Mouse (Mus musculus) right cerebral cortex, adult 18-20 months (tissue): Measurements from ENCODE around the gene Dnajb11.

ENCODE experiments used
- DNase-seq: peaks from one replicate; pipeline ENCODE4 v3.0.0; 2022; ENCODE audit warnings: mixed read lengths

Dnajb11 gene

DNA sequence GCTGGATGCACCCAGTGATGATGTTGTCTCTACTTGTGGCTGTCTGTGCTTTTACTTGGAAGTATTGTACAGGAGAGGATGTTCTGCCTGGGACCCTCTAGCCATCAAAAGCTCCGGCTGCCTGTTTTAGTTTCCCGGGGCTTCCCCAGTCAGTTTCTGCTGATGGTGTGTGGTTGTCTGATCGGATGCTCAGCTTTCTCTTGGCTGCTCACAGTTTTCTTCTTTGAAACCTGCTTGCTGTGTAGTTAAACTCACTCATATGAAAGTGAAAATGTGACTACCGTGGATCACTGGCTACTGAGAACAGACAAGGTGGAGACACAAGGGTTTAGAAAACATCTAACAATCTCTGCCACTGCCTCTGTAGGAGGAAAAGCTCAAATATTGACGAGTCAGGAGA lies 25.8 kb downstream of the Dnajb11 start:
- DNase-seq: no peak

DNA sequence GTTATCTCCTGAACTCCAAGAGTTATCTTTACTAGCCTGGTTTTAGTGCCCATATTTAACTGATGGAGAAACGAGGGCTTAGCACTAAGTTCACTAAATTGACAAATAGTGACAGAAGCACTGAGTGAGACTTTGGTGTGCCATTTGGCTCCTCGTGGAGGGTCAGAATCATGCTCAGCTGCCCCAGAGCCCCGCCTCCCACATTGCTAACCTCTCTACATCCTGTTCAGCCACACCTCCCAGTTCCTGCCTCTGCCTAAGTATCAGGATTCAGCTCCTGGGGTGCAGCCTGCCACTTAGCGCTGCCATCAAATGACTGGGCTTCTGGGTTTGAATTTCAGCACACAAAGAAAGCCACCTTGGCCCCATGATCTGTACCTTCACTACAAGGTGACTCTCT lies 27.7 kb downstream of the Dnajb11 start:
- no peak for DNase-seq

DNA sequence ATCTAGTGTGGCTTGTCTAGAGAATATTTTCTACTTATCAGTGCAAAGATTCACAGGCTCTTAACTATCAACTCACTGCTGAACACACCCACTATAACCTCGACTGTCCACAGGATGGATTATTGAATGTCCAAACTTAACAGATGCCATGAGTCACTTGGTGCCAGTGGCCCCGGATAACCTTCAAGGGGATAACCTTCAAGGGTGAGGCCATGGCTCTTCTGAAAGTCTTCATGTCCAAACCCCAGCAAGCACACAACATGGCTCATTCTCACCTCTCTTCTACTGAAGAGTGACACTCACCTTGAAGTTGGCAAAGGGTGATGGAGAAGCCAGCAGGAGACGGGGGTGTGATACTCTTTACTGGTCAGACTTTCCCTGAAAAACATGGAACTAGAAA lies 29.1 kb downstream of the Dnajb11 start:
- no peak for DNase-seq

DNA sequence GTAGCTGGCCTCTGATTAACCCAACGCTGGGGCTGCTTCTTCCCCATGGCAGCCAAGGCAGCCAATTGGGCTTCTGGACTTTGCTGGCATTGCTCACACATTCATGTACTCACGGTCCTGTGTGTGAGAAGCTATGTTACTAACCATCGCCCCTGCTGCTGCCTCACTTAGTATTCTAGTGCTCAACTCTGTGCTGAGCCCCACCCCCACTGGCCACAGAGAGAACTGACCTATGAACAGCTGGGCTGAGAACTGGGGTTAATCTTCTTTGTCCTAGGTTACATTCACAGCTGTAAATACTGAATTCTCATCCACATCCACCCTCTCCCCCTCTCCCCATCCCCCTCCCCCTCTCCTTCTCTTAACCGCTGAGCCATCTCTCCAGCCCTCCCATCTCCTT lies 31.2 kb downstream of the Dnajb11 start:
- no peak for DNase-seq

DNA sequence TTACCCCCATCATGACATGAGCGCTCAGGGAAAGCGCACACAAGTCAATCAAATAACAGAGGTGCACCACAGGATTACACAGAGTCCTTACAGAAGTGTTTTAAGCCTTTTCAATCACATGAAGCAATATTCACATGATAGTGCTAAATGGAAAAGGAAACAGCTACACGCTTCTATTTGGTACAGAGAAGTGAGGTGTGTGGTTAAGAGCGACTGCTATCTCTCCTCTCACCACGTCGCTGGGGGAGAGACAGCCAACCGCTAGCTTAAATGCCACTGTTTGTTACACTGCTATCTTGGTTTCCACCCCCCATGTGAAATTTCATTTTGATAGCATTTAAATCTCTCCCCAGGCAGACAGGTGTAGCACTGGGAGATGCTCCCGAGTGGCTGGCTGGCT lies 32.1 kb downstream of the Dnajb11 start:
- DNase-seq: no peak

DNA sequence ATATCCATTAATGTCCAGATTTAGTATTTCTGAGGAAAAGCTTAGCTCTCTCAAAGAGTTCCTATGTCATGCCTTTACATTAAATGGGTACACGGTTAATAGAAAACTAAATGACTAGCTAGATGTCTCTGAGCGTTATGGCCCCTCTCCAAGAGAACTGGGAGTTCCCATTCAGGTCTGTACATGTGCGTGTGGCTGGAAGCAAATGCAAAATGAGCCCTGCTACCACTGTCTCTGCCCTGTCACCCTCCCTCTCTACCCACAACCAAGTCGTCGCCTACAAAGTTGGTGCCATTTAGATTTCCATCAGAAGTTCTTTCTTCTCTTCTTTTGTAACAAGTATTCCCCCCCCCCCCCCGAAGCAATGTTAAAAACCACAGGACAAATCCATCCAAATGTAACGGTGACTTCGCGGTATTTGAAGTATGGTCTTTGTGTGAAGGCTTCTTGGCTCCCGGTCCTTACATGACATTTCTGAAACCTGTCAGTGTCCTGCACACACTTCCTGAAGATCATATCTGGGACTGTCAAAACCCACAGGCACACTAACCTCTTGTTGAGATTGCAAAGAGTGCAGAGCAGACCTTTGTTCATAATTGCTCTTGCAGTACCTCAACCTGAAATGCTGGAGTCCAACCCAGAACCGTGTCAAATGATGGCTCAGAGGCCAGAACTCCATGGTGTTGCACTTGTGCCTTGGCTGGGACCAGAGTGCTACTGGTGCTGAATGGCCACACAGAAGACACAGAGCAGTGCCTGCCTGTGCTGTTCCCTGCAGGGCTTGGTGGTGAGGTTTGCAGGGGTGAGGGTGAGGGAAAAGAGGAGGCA lies 33.3 kb downstream of the Dnajb11 start, which contains the start of gene Ahsg:
Ahsg (plus strand) TSS at position 595 of the 828 bp plus-strand sequence.
- DNase-seq: no peak

DNA sequence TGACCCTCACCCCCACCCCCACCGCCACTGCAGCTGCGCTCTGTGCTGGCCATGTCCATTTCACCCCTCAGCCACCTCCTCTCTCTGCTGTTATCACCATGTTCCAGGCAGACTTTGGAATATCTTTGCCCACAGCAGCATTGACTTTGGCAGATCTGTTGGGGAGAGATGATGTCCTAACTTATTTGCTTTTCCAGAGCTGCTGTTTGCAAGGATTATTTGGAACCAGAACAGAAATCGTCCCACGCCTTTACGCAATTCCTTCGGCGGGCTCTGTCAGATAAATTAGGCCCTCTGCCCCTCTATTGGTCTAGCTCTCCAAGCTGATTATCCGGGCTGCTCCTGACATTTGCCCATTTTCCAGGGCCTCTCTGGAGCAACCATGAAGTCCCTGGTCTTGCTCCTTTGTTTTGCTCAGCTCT lies 34.1 kb downstream of the Dnajb11 start:
- no peak for DNase-seq

DNA sequence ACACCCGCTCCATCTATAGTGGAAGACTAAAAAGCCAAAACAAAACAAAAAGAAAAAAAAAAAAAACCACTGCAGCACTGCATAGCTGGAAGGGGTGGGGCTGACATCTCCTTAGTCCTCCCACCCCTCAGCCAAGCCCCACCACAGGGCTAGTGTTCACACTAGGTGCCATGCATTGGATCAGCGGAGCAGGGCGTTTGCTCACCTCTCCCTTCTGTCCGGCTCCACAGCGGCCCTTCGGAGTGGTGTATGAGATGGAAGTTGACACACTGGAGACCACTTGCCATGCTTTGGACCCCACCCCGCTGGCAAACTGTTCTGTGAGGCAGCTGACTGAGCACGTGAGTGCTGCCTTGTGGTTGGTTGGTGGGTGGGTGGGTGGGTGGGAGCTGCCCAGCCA lies 36.5 kb downstream of the Dnajb11 start:
- DNase-seq: no peak

DNA sequence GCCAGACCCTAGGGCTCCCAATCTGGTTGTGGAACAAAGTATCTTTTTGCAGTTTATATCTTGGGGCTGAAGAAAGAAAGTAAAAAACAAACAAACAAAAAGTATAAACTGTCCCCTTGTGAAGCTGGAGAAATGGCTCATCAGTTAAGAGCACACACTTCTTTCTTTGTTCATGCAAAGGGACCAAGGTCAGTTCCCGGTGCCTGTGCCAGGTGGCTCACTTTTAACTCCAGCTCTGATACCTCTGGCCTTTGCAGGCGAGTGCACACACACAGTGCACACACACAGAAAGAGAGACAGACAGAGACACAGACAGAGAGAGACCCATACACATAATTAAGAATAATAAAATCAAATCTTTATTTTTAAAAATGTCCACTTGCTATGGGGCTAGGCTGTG lies 39.0 kb downstream of the Dnajb11 start:
- no peak for DNase-seq

DNA sequence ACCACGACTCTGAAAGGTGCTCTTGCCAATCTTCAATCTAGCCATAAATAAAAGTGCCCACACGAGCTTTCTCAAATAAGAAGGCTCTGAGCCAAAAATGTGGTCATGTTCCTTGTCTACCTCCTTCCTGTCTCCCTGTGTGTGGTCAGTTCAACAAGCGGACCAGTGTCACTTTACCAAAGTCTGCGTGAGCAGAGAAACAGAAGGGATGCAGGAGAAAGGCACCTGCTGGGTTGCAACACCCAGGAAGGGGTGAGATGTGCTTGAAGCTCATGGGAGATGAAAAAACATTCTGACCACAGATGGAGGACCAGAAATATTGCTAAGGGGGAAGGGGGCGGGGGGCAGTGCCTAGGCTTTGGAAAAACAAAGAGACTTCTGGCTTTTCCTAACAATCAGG lies 41.7 kb downstream of the Dnajb11 start:
- no peak for DNase-seq

DNA sequence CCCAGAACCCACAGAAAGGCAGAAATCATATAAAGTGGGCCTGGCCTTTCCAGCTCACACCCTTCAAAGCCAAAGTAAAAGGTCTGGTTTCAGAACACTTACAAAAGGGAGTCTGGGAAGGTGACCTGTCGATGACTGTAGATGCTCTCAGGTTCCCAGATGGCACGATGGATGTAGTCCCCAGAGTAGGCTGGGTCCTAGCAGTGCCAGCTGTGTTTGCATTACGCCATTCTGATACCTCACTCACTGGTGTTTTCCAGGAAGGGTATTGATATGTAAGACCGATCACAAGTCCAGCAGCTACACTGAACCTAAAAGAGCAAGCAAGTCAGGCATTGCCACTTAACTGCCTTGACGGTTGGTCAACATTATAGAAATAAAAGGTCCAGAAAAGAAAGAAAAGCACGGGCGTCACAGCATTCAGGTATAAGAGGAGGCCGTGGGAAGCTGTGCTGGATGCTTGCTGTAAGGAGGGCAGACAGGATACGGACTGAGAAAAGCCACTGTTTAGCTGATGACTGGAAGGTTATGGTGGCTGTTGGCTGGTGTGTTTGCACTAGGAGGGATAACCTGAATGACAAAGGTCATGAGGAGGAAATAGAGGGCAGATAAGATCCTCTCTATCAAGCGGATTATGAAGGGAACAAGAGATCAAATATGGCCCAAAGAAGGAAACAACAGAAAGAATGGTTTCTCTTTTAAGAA lies 42.4 kb downstream of the Dnajb11 start:
- no peak for DNase-seq

DNA sequence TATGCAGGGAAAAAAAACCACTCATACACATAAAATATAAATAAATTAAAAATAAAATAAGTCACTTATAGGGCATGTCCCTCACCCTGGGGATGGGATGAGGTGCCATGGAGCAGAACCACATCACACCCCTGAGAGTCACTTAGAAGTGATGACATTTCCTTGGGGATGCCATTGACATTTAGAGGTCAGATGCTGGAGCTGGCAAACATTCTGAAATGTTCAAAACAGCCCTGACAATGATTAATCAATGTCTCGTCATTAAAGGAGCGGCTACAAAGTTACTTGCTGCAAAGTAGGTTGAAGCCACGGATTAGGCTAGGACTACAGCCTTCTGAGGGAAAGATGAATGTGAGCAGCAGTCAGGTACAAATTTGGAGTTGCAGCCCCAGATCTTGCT lies 43.7 kb downstream of the Dnajb11 start:
- no peak for DNase-seq

DNA sequence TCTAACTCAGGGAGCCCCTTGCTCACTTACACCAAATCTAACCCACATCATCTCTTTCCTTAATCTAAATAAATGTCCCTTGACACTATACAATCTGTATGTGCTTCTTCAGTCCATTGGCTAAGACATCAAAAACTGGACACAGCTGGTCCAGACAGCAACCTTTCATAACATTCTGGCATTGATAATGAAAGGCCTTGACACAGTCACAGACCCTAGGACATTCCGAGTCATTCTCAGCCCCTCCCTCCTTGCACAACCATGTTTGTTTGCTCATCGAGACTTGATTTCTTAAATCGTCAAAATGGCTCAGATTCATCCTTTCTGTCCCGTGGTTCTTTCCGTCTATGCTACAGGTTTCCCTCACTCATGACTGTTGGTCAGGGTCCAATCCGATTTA lies 51.6 kb downstream of the Dnajb11 start:
- no peak for DNase-seq

DNA sequence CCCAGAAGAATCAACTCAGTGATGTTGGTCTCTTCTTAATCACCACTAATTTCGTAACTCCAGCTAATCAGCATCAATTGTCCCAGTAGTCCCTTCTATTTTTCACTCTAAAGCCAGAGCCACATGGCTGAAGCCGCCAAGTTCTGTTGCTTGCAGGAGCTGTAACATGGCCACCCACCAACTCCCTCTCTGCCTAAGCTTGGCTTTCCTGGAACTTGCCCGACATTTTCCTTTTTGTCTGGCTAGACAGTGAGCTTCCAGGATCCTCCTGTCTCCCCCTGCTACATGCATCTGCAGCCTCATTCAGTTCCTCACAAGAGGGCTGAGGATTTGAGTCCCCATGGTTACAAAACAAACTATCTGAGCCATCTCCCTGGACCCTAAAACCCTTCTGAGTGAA lies 54.3 kb downstream of the Dnajb11 start:
- DNase-seq: peak; percentile 8

DNA sequence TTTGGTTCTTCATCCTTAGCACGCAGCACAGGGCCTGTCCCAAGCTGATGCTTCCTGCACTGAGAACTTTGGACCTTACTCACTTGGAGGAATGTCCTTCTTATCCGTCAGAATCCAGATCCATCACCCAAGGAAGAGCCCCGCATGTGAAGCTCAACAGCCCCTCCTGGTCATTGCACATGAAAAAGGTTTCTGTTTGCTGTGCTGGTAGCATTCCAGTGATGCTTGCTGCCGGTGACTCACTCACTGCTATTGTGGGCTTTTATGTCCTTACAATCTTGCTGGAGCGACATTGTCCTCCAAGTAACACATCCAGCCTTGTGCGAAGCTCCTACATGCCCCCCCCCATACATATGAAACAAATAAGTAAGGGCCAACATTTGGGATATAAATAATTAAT lies 55.2 kb downstream of the Dnajb11 start:
- no peak for DNase-seq

DNA sequence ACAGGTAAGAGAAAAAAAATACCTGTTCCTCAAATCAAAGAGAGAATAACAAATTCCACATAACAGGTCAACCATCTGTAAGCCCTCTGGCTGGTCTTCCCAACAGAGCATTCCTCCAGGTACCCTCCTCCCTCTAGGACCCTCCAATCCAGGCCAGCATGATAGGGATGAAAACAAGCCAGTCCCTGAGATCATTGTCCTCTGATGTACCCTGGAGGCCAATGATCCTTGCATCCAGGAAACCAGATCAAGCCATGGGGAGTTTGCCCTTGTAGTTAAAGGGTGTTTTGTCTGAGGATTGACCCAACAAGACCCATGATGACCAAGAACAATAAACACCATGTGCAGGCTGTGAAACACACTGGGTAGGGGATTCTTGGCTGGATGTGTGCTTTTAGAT lies 56.6 kb downstream of the Dnajb11 start:
- no peak for DNase-seq

DNA sequence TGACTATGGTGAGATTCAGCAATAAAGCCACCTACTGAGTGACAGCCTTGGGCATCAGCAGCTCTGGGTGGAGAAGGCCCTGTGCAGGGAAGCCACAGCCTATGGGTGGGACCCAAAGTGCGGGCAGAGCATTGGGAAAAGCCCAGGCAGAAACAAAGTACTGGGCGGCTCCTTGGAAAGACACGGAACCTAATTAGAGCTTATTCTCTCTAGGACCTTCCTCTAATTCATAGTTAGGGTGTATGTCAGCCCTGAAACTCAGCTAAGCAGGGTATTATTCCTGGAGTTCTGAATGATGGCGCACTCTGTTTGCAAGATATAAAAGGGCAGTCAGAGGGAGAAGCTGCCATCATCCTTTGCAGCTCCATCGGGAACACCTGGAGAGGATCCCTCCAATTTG lies 60.4 kb downstream of the Dnajb11 start, which contains the start of gene Fetub:
Fetub (plus strand) TSS at position 301 of the 400 bp plus-strand sequence.
- no peak for DNase-seq

DNA sequence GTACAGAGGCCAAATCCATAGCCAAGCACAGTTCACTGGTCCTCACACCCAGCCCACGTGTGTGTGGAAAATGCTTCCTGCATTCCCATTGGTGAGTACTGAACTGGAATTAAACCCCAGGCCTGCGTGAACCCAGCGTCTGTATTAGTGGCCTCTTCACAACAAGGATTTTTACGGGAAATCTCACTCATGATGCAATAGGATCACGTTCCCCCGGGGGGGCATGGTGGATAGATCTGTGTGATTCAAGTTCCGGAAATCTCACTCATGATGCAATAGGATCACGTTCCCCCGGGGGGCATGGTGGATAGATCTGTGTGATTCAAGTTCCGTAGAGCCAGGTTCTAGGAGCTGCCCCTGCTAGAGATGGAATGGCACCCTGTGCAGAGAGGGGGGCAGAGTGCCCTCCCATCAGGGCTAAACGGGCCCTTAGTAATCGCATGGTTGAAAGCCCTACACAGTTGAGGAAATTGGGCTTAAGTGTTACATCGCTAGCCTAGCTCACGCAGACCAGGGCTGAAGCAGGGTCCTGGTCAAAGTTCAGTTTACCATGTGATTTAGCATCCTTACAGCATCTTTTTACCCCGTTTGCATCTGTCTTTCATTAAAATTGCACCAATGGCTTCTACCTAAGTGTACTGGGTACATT lies 61.1 kb downstream of the Dnajb11 start:
- DNase-seq: no peak

DNA sequence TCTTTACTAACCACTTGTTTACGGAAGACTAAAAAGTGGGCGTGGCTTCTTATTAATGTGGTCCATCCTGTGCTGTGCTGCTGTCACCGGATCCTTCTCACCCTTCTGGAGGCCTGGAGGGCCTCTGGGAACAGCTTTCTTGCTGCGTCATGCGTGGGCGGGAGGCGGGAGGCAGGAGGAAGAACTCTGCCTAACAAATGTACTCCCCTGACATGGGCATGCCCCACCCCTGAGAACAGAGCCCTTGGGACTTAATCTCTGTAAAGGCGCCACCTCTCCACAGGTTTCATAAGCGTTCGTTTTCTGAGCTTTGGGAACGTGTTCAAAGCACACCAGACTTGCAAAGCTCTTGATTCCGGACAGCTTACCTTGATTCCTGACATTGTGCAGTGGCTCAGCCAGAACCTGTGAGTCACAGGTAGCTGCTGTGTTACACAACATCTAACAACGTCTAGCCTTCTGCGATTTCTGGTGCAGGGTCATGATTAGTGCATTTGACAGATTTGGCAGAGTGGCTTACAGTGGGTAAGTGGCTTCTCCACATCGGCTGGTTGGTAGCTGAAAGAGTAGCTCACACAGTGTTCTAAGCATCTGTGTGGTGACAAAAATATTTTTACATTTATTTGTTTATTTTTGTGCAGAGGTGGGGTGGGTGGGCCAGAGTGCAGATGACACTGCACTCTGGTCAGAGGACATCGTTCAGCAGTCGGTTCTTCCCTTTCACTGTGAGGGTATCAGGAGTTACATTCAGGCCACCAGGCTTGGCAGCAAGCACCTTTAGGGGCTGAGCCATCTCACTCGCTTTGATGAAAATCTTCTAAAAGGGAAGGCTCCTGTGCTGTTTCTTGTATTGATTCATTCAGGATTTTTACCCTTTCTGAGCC lies 62.6 kb downstream of the Dnajb11 start:
- DNase-seq: no peak

DNA sequence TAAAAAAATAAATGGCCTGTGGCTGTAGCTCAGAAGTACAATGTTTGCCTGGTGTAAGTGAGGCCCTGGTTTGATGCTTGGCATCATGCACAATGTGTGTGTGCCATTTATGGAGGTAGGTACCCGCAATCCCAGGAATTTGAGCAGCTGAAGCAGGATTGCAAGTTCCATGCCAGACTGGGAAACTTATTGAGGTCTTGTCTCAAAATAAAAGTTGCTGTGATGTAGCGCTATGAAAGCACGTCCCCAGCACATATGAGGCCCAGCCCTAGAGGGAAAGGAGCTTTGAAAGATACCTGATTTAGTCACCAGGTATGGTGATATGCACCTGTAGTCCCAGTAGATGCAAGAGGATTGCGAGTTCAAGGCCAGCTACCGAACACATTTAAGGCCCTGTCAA lies 64.1 kb downstream of the Dnajb11 start:
- no peak for DNase-seq

DNA sequence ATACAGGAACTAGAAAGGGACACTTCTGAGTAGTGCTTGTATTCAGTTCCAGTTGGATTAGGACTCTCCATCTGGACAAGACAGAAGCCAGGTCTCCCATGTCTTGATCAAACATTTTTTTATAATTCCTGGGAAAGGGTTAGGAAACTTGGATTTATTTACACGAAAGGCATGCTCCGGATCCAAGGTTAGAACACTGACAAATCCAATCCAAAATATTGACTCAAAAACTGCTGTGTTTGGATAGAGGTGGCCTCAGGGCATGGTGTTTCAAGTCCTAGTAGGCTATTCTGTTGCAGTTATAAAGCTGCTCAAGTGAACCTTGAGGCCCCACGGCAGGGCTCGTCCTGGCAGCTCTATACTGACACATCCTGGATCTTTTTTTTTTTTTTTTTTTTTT lies 64.8 kb downstream of the Dnajb11 start:
- DNase-seq: no peak
